Mouse (Mus musculus): Measurements from ENCODE around the gene Fam76a.

The Fam76a gene

GRCm38 (mm10) chr4:132922558-132923008 lies at the start of gene Fam76a:
Fam76a (minus strand) TSS chr4:132922558.
- DNase-seq (ENCODE audit: low read depth, low spot score), result peak; percentile 99

DNA sequence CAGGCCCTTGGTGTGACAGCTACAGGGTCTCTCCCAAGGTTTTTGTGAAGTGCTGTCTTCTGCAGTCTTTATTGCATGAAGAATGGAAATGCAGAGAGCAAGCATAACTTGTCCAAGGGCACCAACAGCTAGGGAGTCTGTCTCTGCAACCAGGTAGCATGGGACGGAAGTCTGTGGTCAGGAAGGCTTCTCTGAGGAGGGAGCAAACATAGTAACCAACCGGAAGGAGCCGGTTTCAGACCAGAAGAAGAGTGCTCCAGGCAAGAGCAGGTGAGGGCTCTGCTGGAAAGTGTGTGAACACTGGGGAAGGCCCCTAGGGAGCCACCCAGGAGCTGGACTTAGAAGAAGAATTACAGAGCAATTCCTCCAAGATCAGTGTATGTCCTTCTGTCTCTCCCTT lies 49.7 kb upstream of the Fam76a start:
- no peak for DNase-seq (ENCODE audit: low read depth, low spot score)

- DNase-seq (ENCODE audit: low read depth, low spot score), result no peak
Observed at GRCm38 (mm10) chr4:132971601-132972000, 49.2 kb upstream of the Fam76a start.

DNA sequence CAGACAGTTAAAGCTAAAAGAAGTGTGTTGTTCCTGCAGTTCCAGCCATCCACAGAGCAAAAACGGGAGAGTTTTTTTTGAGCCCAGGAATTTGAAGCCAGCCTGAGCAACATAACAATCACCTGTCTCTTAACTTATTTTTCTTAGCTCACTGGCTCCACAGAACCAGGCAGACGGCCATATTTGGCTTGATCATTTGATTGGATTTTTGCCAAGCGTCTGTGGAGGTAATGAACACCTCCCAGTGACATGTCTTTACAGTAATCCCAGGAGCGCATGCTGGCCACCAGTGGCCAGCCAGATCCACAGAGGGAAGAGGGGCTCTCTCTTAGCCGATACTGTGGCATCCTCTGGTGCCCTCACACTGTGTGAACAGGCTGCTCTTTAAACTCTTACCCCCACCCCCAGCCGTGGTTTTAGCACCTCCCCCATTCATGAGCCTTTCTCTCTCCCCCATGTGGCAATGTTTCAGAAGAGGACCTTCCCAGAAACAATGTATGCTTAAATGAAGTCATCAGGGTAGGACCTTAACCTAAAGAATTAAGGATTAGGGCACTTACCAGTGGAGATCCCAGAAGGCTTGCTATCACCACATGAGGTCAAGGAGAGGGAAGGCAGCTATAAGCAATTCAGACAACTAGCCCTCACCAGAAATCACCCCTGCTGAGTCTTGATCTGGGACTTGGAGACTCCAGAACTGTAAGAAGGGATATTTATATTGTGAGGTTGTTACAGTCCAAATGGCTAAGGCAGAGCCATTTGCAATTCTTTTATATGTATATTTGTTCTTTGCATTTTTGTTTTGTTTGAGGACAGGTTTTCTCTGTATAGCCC lies 46.0 kb upstream of the Fam76a start:
- peak; percentile 99 for DNase-seq (ENCODE audit: low read depth, low spot score)

DNA sequence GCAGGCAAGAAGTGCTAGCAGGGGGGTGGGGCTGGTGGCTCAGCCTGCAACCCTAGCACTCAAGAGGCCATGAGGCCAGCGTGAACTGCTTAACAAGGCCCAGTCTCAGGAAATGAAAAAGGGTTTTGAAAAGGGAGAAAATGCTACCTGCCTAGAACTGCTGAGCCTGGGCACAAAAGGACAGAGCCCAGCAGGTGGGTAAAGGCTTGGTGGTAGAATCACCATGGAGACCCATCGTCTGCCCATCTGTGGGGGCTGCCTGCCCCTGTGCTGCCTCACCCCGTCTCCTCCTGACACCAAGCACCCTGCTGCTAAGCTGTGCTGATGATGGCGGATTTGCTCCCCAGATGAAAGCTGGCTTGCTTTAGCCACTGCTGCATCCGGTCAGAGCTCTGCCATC lies 42.1 kb upstream of the Fam76a start:
- peak; percentile 48 for DNase-seq (ENCODE audit: low read depth, low spot score)

DNA sequence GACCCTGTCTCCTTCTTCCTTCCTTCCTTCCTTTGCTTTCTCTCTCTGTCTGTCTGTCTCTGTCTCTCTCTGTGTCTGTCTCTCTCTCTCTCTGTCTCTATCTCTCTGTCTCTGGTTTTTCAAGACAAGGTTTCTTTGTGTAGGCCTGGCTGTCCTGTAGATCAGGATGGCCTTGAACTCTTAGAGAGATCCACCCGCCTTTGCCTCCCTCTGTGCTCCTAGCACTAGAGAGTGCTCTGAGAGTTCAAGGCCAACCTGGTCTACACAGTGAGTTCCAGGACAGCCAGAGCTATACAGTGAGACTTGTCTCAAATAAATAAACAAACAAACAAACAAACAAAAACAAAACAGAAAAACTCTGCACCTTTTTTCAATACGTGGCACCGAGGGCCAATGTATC lies 41.7 kb upstream of the Fam76a start:
- DNase-seq (ENCODE audit: low read depth, low spot score), result peak; percentile 58

- DNase-seq (ENCODE audit: low read depth, low spot score), result no peak
Observed at GRCm38 (mm10) chr4:132963436-132963835, 41.1 kb upstream of the Fam76a start.

GRCm38 (mm10) chr4:132962628-132963027 lies 40.3 kb upstream of the Fam76a start:
- no peak for DNase-seq (ENCODE audit: low read depth, low spot score)

- DNase-seq (ENCODE audit: low read depth, low spot score), result no peak
Observed at GRCm38 (mm10) chr4:132961866-132962265, 39.5 kb upstream of the Fam76a start.

GRCm38 (mm10) chr4:132960864-132961639 lies 38.7 kb upstream of the Fam76a start:
- no peak for DNase-seq (ENCODE audit: low read depth, low spot score)

DNA sequence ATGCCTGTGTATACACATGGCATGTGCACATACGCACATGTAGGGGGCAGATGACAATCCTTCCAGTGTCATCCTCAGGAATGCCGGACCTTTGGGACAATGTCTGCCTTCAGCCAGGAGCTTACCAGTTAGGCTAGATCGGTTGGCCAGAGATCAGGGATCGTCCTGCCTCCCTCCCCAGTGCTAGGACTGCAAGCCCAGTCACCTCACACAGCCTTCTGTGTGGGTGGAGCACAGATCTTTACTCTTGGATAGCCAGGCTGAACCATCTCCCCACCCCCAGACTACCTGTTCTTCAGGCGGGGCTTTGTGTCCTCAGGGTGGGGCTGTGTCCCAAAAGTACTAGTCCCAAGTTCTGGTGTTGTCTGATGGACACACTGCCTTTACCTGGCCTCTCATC lies 38.0 kb upstream of the Fam76a start:
- DNase-seq (ENCODE audit: low read depth, low spot score), result peak; percentile 27

DNA sequence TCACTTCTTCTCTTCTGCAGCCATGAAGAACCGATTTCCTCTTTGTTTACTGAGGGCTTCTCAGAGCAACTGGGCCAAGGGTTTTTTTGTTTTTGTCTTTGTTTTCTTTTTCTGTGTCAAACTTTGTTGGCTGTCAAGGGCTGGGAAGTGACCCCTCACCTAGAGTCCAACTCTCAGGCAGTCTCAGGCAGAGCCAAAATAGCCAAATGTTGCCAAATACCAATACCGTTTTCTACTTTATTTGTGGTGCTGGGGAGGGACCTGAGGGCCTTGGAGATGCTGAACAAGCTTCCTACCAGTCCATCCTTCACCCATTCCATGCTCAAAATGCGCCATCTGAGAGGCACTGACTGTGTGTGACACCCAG lies 37.3 kb upstream of the Fam76a start:
- no peak for DNase-seq (ENCODE audit: low read depth, low spot score)

- peak; percentile 94 for DNase-seq (ENCODE audit: low read depth, low spot score)
Observed at GRCm38 (mm10) chr4:132958741-132959678, 36.7 kb upstream of the Fam76a start.

- DNase-seq (ENCODE audit: low read depth, low spot score), result no peak
Observed at GRCm38 (mm10) chr4:132955395-132955791, 33.0 kb upstream of the Fam76a start.

DNA sequence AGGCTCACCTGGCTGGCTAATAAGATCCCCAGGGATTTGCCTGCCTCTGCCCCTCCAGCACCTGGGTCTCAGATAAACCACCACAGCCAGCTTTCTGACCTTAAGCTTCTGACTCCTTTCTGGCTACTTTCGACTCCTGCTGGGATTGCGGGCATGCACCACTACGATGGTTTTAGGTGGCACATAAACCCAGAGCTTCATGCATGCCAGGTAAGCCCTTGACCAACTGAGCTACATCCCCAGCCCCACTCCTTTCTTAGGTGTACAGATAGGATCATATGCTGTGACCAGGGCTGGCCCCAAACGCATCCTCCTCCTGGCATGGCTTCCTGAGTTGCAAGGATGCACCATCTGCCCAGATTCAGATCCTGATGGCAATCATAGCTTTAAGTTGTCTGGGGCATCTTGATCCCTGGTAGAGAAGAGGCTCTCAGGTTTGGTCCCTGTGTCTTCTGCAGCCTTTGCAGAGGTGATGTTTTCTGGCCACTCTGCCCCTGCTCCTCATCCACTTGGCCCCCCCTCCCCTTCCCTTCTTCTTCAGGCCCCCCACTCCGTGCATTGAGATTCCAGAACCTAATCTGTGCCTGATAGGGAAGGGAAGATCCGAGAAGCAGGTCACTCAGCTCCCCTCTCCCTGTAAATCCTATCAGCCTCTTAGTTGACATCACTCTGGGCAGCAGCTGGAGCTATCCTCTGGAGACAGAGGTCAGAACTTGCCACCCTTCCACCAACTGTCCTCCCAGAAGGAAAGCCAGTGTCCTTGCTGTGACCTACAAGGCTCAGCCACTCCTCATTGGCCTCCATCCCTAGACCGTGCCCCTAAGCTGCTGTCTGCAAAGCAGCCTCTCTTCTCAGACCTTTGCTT lies 32.4 kb upstream of the Fam76a start:
- no peak for DNase-seq (ENCODE audit: low read depth, low spot score)

DNA sequence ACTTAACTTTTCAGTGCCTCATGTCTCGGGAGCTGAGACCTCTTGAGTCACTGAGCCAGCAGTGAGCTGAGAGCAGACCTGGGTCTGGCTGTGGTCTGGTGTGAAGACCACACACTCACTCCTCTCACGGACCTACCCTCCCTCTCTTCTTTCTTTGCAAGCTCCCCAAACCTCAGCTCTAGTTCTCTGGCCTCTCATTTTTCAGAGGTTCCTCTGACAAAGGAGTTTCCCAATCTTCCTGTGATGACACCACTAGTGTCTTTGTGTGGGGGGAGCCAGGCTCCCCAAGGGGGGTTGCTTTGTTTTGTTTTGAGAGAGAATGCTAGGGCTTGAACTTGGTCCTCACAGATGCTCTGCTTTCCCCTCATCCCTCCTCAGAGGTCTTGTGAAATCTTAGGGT lies 28.6 kb upstream of the Fam76a start:
- no peak for DNase-seq (ENCODE audit: low read depth, low spot score)

GRCm38 (mm10) chr4:132949882-132950532 lies 27.6 kb upstream of the Fam76a start:
- DNase-seq (ENCODE audit: low read depth, low spot score), result peak; percentile 85

GRCm38 (mm10) chr4:132946047-132947001 lies 24.0 kb upstream of the Fam76a start:
- DNase-seq (ENCODE audit: low read depth, low spot score), result peak; percentile 59

Measured in R1 (cell line).